Mouse (Mus musculus) heart, embryonic 14.5 days (tissue): Measurements from ENCODE around the gene Zfp654. TPM values are rescaled to one million over a fixed set of nuclear protein-coding genes. Genes with fewer than 3 reads are reported as not detected.

Experiments used
- ATAC-seq: fragments of 200-750 bp; cut with Nextera tagmentation; 2 replicates; pipeline ENCODE4 v1.8.0; 2017; ENCODE audit warnings: low read depth, moderate TSS enrichment; ENCODE audit not compliant: insufficient number of reproducible peaks, insufficient read depth, low FRiP score
- H3K27ac ChIP-seq, 2 experiments: fragments of 200-500 bp in 1 of 2; fragments of 300-500 bp in 1 of 2; sonication (generic) in 1 of 2; replicated peaks in 1 of 2; 2 replicates each; pipeline ENCODE4 v1.5.1; 2012 to 2014; ENCODE audit warnings: low read depth in 2 of 2, low read length in 2 of 2, control low read depth in 1 of 2, mild to moderate bottlenecking in 1 of 2, mixed read lengths in 1 of 2; ENCODE audit not compliant: control insufficient read depth in 1 of 2, insufficient read depth in 1 of 2
- H3K27me3 ChIP-seq: fragments of 300-500 bp; sonication (generic); 2 replicates; pipeline ENCODE4 v1.6.1; 2014; ENCODE audit warnings: mild to moderate bottlenecking, low read length, control low read depth; ENCODE audit not compliant: control insufficient read depth, insufficient read depth
- H3K36me3 ChIP-seq: fragments of 300-500 bp; sonication (generic); 2 replicates; pipeline ENCODE4 v1.6.1; 2014; ENCODE audit warnings: mild to moderate bottlenecking, control low read depth, low read length, mixed read lengths; ENCODE audit not compliant: control insufficient read depth, insufficient read depth
- H3K4me1 ChIP-seq, 2 experiments: fragments of 200-500 bp in 1 of 2; fragments of 300-500 bp in 1 of 2; sonication (generic) in 1 of 2; 2 replicates each; pipeline ENCODE4 v1.6.1; 2012 to 2014; ENCODE audit warnings: low read length in 2 of 2, control low read depth in 1 of 2, mixed read lengths in 1 of 2; ENCODE audit not compliant: control insufficient read depth in 2 of 2, insufficient read depth in 2 of 2
- H3K4me2 ChIP-seq: fragments of 300-500 bp; sonication (generic); 2 replicates; pipeline ENCODE4 v1.6.1; 2014; ENCODE audit warnings: mild to moderate bottlenecking, low read length
- H3K4me3 ChIP-seq, 2 experiments: fragments of 200-500 bp in 1 of 2; fragments of 300-500 bp in 1 of 2; sonication (generic) in 1 of 2; 2 replicates each; pipeline ENCODE4 v1.5.1; 2012 to 2014; ENCODE audit warnings: low read length in 2 of 2, mild to moderate bottlenecking in 2 of 2, control low read depth in 1 of 2, low read depth in 1 of 2, moderate library complexity in 1 of 2; ENCODE audit not compliant: control insufficient read depth in 1 of 2, insufficient read depth in 1 of 2
- H3K9ac ChIP-seq: fragments of 300-500 bp; sonication (generic); 2 replicates; pipeline ENCODE4 v1.6.1; 2014; ENCODE audit warnings: mild to moderate bottlenecking, low read length
- H3K9me3 ChIP-seq: fragments of 300-500 bp; sonication (generic); 2 replicates; pipeline ENCODE4 v1.6.1; 2016; ENCODE audit warnings: low read length, control low read depth; ENCODE audit not compliant: control insufficient read depth
- WGBS: fragments of 180-500 bp; shearing (Covaris S2); extraction: QIAGEN DNeasy Blood & Tissue Kit; methylation state at CpG from one replicate; pipeline ENCODE4 v1.1.7; 2014; 5-methylcytosine and 5-hydroxymethylcytosine counted together
- polyA plus RNA-seq: library from polyadenylated mRNA; unstranded; fragments of >200 nt; fragmentation: Nextera tagmentation; extraction: Ambion mirVana; gene quantifications from 2 replicates; pipeline ENCODE4 v1.2.1, GENCODE M21; 2014

The Zfp654 gene
- polyA plus RNA-seq, 1 experiment from 2014 or later, result 9.0 TPM

GRCm38 (mm10) chr16:64759245-64759626 is 92.2 kb downstream of the Zfp654 start:
- Histone ChIP-seq H3K27me3 (no peaks in the 10 kb centered on the region), H3K36me3 (peaks cover 12% of the 10 kb centered on the region), H3K9ac (no peak overlapping the region), H3K4me1 (peaks cover 4 to 12% of the 10 kb centered on the region in 2 experiments), H3K4me3 (no peak overlapping the region), H3K27ac (peak overlapping the region in 1 of 2 experiments; percentile 71; a peak in 1 of 4 replicates), H3K4me2 (no peak overlapping the region), H3K9me3 (peaks cover 12% of the 10 kb centered on the region)
- ATAC-seq, result no peak
- 76% methylated on average over 1 of the region's 1 CpGs for WGBS

GRCm38 (mm10) chr16:64758561-64759244 is 92.7 kb downstream of the Zfp654 start:
- H3K4me3 ChIP-seq, result no peak overlapping the region
- H3K9ac ChIP-seq, result no peak overlapping the region
- 36% methylated on average over 6 of the region's 6 CpGs for WGBS
- no peaks in the 10 kb centered on the region for H3K27me3 ChIP-seq
- peaks cover 4 to 12% of the 10 kb centered on the region in 2 experiments for H3K4me1 ChIP-seq
- H3K36me3 ChIP-seq, result peaks cover 9% of the 10 kb centered on the region
- H3K27ac ChIP-seq, result peak overlapping the region in 1 of 2 experiments; percentile 71; a peak in 2 of 4 replicates
- peak; percentile 54 for ATAC-seq
- H3K4me2 ChIP-seq, result peak overlapping the region; percentile 23; the same call in 1 of the 2 replicates
- H3K9me3 ChIP-seq, result peaks cover 12% of the 10 kb centered on the region

- ATAC-seq, result no peak
- peak overlapping the region in 1 of 2 experiments; percentile 71; a peak in 2 of 4 replicates for H3K27ac ChIP-seq
- H3K4me2 ChIP-seq, result peak overlapping the region; percentile 23; the same call in 1 of the 2 replicates
- peaks cover 4 to 12% of the 10 kb centered on the region in 2 experiments for H3K4me1 ChIP-seq
- H3K27me3 ChIP-seq, result no peaks in the 10 kb centered on the region
- H3K36me3 ChIP-seq, result peaks cover 1% of the 10 kb centered on the region
- no peak overlapping the region for H3K4me3 ChIP-seq
- peaks cover 4% of the 10 kb centered on the region for H3K9me3 ChIP-seq
- 58% methylated on average over 7 of the region's 7 CpGs for WGBS
- no peak overlapping the region for H3K9ac ChIP-seq
These were observed 93.6 kb downstream of the Zfp654 start for GRCm38 (mm10) chr16:64757666-64758400.

GRCm38 (mm10) chr16:64756321-64756720 is 95.1 kb downstream of the Zfp654 start:
- H3K9ac ChIP-seq, result no peak overlapping the region
- H3K27me3 ChIP-seq, result no peaks in the 10 kb centered on the region
- H3K36me3 ChIP-seq, result no peaks in the 10 kb centered on the region
- no peak overlapping the region for H3K4me3 ChIP-seq
- H3K4me1 ChIP-seq, result peaks cover 4 to 12% of the 10 kb centered on the region in 2 experiments
- WGBS, result 74% methylated on average over 6 of the region's 6 CpGs
- H3K4me2 ChIP-seq, result no peak overlapping the region
- H3K9me3 ChIP-seq, result 0 out of 2 replicates have a peak, but pooled peaks cover 3% of the 10 kb centered on the region
- H3K27ac ChIP-seq, result no peak overlapping the region
- ATAC-seq, result no peak

GRCm38 (mm10) chr16:64754743-64755139 is 96.7 kb downstream of the Zfp654 start:
- no peaks in the 10 kb centered on the region for H3K27me3 ChIP-seq
- no peak overlapping the region for H3K4me3 ChIP-seq
- H3K4me1 ChIP-seq, result peaks cover 4 to 12% of the 10 kb centered on the region in 2 experiments
- no peak overlapping the region for H3K9ac ChIP-seq
- ATAC-seq, result no peak
- H3K4me2 ChIP-seq, result no peak overlapping the region
- no peaks in the 10 kb centered on the region for H3K36me3 ChIP-seq
- no peaks in the 10 kb centered on the region for H3K9me3 ChIP-seq
- no peak overlapping the region for H3K27ac ChIP-seq
- 36% methylated on average over 3 of the region's 3 CpGs for WGBS

- Histone ChIP-seq H3K4me2 (no peak overlapping the region), H3K27ac (no peak overlapping the region), H3K4me3 (no peak overlapping the region), H3K9ac (no peak overlapping the region), H3K4me1 (peaks cover 4 to 10% of the 10 kb centered on the region in 2 experiments), H3K27me3 (no peaks in the 10 kb centered on the region), H3K36me3 (no peaks in the 10 kb centered on the region), H3K9me3 (no peaks in the 10 kb centered on the region)
- 44% methylated on average over 3 of the region's 3 CpGs for WGBS
- no peak for ATAC-seq
These were observed 97.3 kb downstream of the Zfp654 start for GRCm38 (mm10) chr16:64753990-64754742.

- H3K4me3 ChIP-seq, result no peak overlapping the region
- H3K27me3 ChIP-seq, result no peaks in the 10 kb centered on the region
- 6% methylated on average over 10 of the region's 10 CpGs for WGBS
- H3K27ac ChIP-seq, result no peak overlapping the region
- no peak overlapping the region for H3K4me2 ChIP-seq
- no peak for ATAC-seq
- H3K4me1 ChIP-seq, result no peaks in the 10 kb centered on the region
- H3K36me3 ChIP-seq, result no peaks in the 10 kb centered on the region
- no peak overlapping the region for H3K9ac ChIP-seq
- no peaks in the 10 kb centered on the region for H3K9me3 ChIP-seq
These were observed 103.2 kb downstream of the Zfp654 start for GRCm38 (mm10) chr16:64748237-64748636.
